Mouse (Mus musculus) left cerebral cortex, adult 18-20 months (tissue): Measurements from ENCODE around the gene Stat5b. TPM values are rescaled to one million over a fixed set of nuclear protein-coding genes. Genes with fewer than 3 reads are reported as not detected.

Source experiments
- DNase-seq, 2 experiments: peaks; one replicate each; pipeline ENCODE4 v3.0.0; 2021 to 2022; ENCODE audit warnings: low spot score in 2 of 2, mixed read lengths in 1 of 2
- long read RNA-seq, 2 experiments: library from polyadenylated mRNA; stranded (forward); transcript quantifications; one replicate each; pipeline ENCODE4 v2.0.0; 2021
- total RNA-seq, 2 experiments: library from RNA; stranded (reverse); gene quantifications; 2 replicates each; pipeline ENCODE4 v1.2.3; 2021

Gene Stat5b
- total RNA-seq: 10 to 100 TPM; 26.8 to 28.0 TPM
- long read RNA-seq, experiment 1, full-length matches to known transcripts: 33 of 44 reads
- long read RNA-seq, experiment 1, partial matches to known transcripts: 6 of 44 reads
- long read RNA-seq, experiment 1, other reads (novel, unspliced or antisense): 5 of 44 reads
- long read RNA-seq, experiment 2, full-length matches to known transcripts: 12 of 27 reads
- long read RNA-seq, experiment 2, partial matches to known transcripts: 1 of 27 reads
- long read RNA-seq, experiment 2, other reads (novel, unspliced or antisense): 14 of 27 reads

DNA sequence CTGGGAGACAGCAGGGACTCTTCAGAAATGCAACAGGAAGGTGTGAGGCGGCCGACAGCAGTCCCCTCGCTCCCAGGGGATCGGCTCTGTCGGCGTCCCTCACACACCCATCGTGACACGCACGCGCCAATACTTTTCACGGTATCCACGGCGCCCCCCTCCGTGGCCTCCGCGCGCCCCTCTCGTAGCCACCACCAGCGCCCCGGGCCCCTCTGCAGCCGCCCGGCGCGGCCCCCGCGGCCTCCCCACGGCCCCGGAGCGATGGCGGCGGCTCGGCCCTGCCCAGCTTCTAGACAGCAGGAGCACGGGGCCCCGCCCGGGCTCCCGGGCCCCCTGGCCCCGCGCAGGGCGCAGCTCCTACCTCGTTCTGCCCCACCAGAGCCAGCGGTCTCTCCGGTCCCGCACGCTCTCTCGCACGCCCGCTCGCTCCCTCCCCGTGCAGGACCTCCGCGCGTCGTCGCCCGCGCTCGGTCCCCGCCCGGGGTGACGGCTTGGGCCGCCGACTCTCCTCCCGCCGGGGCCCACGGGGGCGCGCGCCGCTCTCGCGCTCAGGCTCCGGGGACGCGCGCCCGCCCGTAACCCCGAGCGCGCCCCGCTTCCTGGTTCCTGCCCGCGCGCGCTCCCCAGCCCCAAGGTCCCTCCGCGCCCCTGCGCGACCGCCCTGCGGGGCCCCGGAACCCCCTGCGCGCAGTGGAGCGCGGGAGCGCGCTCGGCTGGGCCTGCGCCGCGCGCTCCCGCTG lies at the start of gene Stat5b:
Gene Stat5b, minus strand, starts transcription at position 687 of the 740 bp plus-strand sequence.
- peak; percentile 44 to 70 for DNase-seq

DNA sequence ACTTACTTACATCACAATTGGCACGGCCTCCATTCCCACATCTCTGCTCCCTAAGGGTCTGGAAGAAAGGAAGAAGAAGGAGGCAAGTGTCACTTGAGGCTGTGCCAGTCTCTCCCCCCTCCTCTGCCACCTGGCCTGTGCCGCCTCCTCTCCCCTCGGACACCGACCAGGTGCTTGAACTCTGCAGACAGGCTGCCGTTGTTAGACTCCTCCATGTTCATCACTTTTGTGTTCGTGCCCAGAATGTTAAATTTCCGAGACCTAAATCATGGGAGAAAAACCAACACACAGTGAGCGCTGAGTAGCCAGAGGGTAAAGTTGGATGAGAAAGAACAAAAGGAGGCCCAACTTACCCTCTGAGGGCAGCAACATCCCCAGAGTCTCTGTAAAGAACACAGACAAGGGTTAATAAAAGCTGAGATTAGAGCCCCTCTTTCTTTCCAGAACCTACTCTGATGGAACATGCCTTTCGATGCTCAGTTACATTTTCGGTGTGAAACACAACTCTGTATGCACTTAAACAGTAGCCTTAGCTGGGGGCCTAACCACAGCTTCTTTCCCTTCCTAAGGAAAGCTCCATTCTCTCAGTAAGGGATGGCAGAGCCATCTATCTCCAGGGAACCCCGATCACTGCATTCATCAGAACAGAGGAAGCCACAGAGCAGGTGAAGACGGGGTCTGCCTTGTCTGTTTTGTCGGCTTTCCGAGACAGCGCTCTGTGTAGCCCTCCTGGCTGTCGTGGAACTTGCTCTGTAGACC lies 48.1 kb upstream of the Stat5b start:
- DNase-seq: no peak

DNA sequence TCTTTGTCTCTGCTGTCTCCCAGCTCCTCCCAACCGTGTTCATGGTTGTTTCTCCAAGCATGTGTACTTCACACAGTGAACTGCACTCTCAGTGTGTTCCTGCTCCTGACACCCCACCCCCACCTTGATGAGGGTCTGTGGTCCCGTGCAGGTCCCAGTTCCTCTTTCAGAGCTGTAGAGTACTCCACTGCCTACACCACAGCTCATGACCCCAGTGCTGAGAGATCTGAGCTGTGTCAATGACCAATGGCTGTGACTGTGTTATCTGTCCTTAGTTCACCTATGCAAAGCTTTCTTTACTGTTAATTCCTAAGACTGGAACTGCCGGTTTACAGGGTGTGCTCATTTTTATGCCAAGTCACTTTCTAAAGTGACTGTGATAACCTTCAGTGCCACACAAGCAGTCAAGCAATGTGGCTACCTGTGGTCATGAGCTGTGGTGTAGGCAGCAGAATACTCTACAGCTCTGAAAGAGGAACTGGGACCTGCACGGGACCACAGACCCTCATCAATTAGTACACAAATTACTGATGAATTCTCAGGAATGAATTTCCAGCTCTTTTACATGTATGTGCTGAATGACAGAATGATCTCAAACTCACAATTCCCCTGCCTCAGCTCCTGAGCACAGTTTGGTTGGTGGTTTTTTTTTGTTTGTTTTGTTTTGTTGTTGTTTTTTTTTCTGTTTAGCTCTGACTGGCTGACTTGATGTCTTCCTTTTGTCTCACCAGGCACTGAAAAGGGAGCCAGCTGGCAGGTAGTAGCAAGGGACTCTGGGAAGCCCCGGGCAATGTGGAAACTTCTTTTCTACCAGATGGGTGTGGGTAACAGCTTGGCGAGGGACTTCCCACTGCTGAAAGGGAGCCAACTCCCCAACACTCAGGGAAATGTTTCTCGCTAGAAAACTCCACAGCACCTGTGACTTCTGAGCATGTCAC lies 47.0 kb upstream of the Stat5b start:
- DNase-seq: peak; percentile 45 to 49

DNA sequence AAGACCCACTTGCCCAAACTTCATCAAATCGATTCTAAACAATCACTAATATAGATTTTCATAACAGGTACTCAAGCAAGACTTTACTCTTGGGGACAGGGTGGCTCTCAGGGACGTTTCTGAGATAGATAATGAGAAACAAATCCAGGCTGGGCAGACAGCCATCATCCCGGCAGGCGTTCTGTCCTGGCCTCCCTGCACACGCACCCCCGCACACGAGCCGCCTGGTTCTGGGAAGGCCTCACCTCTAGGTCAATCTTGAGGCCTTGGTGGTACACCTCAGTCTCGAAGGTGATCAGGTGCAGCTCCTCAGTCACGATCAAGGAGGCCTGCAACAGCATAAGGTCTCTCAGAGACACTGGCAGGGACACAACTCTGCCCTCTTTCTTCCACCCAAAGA lies 45.6 kb upstream of the Stat5b start:
- DNase-seq: no peak

DNA sequence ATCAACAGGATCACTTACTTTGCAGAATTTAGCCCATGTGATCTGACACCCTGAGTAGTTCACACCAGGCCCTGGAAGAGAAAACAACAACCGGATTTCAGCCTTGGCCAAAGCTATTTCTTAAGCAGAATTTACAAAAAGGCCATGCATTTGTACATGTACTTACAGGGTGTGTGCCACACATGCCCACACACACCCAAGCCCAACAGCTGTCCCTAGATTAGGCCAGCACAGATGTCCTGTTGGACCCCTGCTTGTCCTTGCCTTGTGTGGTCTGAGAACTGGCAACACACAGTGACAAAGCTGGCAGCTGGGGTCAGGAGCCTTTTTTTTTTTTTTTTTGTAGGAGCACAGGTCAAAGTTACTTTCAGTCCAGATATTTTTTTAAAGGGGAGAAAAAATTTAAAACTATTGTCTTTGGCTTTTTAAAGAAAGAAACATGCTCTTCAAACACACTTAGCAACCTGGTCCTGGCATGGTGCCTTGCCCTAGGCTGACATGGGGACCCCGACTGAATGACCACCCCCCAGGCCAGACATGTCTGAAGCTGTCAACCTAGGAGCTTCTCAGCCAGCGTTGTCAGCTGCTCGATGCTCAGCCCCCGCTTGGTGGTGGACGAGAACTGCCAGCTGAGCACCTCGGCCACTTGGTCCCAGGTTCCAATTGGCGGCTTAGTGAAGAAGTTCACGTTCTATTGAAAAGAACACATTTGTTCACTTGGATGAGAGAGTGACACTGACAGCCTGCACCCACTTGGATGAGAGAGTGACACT lies 43.8 kb upstream of the Stat5b start:
- no peak for DNase-seq

DNA sequence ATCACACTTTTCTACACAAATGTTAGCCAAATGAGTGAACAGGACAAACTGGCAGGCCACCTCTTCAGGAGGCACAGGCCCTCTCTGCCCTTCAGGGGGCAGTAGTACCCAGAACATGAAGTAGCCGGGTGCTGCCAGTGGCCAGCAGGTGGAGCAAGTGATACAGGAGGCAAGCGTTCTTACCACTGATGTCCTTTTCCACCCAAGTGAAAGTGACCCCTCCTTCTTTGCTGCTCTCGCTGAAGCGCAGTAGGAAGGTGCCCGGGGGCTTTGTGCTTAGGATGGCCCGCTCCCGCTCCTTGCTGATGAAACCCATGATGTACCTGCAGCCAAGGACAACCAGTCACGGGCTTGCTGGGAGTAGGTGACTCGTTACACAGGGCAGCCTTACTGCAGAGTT lies 43.0 kb upstream of the Stat5b start:
- peak; percentile 85 to 90 for DNase-seq

DNA sequence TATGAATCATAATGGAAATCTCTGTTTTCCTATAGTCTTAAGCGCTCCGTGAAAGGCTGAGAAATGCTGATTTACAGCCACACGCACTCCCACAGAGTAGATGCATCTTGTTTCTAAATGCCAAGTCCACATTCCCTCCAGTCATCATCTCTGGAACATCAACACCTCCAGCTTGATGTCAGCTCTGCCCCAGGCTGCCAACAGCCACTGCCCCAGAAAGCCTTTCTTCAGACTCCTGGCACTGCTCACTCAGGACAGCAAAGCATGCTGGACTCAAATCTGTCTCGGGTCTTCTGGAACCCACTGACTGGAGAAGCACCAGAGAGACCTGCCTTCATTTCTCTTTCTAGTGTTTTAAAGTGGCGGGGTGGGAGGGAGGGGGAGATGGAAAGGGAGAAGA lies 41.9 kb upstream of the Stat5b start:
- DNase-seq: no peak

DNA sequence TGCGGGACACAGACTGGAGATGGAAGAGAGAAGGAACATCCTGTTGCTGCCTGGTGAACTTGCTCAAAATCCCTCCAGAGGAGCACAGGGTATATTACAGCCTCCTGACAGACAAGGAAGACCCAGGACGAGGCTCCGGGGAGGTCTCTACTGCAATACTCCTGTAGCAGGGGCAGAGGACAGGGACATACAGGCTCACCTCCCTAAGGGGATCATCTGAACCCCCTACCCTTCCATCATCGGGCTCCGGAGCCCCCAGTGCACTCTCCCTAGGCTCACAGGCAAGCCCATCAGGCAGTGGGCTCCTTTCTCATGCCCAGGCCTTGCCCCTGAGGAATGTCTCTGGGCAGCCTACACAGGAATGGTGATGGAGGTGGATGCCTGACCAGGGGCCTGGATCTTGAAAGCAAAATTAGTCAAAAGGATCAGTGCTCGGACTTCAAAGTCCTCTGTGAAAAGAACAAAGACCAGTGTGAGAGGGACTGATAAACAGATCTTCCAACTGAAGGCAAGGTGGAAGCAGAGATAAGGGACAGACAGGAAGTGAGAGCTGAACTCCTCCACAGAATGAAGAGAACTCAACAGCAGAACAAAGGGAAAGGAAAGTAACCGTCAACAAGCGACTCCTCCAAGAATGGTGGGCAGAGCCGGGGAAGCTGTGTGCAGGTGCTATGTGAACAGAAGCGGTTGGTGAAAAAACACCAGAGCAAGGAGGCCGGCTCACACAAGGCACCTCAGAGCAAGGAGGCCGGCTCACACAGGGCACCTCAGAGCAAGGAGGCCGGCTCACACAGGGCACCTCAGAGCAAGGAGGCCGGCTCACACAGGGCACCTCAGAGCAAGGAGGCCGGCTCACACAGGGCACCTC lies 41.0 kb upstream of the Stat5b start:
- no peak for DNase-seq

DNA sequence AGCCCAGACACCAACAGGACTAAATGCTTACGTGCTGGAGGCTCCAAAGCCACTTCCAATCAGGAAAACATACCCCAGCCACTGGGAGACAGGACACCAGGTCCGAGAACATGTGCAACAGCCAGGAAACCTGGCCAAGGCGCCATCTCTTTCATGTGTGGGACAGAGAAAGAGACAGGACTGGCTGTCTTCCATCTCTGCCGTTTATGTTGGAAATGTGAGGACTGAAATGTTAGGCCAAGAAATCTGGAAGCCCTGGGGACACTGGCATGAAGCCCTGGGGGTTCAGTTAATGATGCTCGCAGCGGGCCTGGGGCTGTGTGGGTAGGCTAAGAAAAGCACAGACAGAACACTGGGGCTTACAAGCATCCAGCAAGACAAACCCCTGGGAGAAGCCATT lies 40.0 kb upstream of the Stat5b start:
- no peak for DNase-seq

DNA sequence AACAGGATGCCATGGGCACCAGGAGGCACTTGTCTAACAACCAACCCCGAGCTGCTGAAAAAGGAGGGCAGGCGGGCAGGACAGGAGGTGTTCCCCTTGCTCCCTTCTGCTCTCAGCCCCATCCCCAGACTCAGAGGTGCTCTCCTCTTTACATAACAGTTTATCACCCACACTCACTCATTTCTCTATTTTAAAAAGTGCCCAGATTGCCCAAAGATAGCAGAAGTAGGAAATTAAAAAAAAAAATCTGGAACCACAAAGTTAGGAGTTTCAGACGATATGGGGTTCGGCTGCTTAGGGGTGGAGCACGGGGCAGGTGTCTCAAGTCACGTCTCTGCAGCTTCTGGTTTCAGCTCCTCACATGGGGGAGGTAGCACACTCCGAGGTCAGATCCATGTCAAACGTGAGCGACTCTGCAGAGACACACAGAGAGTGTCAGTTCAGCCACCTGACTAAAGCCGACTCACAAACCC lies 37.9 kb upstream of the Stat5b start:
- no peak for DNase-seq

DNA sequence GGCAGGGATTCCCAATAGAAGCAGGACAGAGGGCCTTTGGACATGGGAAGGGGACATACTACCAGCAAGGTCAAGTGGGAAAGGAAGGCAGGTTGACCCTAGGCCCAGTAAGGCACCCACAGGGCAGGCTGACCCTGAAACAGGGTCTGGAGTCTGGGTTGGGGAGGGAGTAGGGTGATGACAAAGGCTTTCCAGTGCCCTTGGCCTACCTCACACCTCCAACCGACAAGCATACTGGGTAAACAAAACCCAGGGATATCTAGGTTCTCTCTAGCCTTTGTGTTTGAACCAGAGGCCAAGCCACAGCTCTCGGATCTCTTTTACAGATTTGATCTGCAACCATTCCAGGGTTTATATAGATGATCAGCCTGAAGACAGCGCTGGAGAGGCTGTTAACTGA lies 37.2 kb upstream of the Stat5b start:
- no peak for DNase-seq

DNA sequence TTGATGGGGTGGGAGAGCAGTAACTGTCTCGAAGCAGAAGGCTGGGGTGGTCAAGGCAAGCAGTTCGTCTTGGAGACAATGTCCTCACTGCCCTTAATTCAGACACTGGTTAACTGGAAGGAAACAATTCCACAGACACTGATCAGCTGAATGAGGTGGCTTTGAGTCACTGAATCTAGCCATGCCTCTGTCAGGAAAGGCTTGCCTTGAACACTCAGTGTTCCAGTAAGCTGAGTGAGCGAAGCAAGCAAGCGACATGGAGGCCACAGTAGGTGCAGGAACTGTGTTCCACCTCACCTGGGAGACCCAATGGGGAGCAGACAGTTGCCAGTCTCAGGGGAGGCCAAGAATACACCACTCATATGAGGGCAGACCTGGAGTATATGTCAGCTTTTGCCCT lies 36.7 kb upstream of the Stat5b start:
- DNase-seq: no peak

DNA sequence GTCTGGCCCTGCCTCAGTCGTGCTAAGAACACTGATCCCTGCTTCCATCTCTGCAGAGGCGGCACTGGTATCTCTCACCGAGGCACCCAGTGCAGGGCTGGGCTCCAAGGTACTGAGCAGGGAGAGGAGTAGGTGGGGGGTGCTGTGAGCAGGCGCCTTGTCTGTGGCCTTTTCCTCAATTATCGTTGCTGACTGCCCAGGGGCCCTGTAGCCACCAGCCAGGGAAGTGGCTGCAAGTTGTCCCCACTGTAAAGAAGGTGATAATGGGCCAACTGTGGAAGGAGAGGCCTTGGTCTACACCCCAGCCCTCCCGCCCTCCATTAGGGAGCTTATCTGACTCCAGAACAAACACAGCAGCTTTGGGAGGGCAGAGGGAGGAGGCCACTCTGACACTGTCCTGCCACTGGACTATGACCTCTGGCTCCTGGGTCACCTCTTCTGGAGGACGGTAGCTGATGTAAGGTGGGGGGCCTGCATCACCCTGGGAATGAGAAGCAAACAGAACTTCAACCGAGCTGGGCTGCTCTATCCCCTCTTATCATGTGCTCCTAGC lies 35.7 kb upstream of the Stat5b start:
- no peak for DNase-seq

DNA sequence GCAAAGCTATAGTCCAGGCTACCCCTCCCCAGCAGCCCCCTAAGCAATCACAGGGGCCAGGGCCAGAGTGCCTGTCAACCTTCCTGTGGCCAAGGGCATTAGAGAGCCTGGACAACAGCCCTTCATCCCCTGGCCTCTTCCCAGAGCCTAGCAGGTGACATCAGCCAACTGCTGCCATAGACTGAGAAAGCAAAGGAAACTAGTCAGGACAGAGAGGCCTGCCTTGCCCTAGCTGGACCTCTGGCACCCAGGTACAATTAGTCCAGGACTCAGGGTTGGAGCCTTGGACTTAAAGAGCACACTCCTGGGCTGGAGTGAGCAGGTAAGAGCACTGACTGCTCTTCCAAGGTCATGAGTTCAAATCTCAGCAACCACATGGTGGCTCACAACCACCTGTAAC lies 34.9 kb upstream of the Stat5b start:
- no peak for DNase-seq

DNA sequence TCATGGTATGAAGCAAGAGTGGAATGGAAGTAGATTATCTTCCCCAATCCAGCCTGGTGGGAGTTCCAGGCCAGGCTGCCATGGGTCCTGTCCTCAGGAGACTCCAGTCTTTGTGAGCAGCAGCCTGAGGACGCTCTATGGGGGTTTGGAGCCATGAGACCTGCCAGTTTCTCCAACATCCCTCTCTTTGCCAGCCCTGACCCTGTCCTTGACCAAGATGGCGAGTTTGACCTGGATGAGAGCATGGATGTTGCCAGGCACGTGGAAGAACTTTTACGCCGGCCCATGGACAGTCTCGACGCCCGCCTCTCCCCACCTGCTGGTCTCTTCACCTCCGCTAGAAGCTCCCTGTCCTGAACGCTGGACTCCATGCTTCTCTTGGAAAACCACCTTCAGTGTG lies 33.1 kb upstream of the Stat5b start:
- DNase-seq: no peak

DNA sequence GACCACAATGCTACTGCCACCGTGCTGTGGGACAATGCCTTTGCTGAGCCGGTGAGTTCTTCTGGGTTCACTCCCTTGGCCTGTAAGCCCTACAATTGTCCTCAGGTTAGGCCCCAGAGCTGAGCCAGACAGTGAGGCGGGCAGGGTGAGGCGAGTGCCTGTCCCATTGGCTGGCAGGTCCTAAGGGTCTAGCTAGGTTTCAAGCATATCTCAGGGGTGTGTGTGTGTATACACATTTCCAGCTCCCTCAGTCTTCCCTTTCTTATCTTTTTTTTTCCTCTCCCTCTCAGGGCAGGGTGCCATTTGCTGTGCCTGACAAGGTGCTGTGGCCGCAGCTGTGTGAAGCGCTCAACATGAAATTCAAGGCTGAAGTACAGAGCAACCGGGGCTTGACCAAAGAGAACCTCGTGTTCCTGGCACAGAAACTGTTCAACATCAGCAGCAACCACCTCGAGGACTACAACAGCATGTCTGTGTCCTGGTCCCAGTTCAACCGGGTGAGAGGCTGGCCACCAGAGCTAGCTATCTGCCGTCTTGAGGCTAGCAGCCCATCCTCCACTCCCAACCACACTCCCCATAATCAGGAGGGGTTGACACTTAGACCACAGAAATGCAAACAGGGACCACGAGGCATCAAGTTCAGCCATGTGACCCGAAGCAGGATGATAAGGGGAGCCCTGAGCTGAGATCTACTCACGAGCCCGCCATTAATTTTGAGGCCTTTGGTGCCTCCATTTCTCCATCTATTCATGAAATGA lies 29.0 kb upstream of the Stat5b start:
- DNase-seq: no peak

DNA sequence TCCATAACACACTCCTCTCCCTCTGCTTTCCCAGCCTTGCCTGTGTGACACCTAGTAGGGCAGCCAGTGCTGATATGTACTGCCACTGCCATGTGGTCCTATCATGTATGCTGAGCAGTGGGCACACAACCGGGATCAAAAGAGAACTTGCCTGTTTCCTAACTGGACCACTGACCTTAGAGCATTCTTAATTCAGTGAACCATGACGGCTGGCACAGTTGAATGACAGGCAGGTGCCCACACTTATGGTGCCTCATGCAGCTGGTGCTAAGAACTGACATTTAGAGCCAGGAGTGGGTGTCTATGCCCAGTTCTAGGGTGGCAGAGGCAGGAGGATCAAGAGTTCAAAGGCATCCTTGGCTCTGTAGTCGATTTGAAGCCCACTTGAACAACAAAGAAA lies 25.2 kb upstream of the Stat5b start:
- DNase-seq: no peak

DNA sequence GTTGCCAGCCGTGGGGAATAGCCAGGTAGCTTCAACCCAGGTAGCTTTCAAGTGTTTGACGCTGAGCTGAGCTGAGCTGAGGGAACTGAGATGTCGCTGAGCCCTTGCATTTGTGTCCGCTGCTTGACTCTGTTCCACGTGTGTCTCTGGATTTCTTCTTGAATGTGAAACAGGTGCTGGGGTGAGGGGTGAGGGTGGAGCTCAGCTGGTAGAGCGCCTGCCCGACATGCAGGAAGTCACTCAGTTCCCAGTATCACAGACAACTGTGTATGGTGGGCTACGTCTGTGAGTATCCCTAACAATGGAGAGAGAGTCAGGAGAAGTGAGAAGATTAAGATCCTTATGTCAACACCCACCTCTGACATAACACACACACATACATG lies 20.4 kb upstream of the Stat5b start:
- DNase-seq: no peak
